Mouse (Mus musculus) neural tube, embryonic 11.5 days (tissue): ENCODE data around the gene Olfr47. TPM values are rescaled to one million over a fixed set of nuclear protein-coding genes. Genes with fewer than 3 reads are reported as not detected.

ENCODE experiments used
- polyA plus RNA-seq: library from polyadenylated mRNA; unstranded; fragments of >200 nt; fragmentation: Nextera tagmentation; extraction: Ambion mirVana; gene quantifications from 2 replicates; pipeline ENCODE4 v1.2.1, GENCODE M21; 2014

Gene Olfr47
- polyA plus RNA-seq, 1 experiment from 2014 or later: not detected

Other genes starting within 250 kb of the Olfr47 start
- gene Olfr441, start 125.2 kb upstream of the Olfr47 start, polyA plus RNA-seq: not detected in 2 replicates
- not detected in 2 replicates for gene Olfr237-ps1, start 85.0 kb upstream of the Olfr47 start, polyA plus RNA-seq
- not detected in 2 replicates for gene Olfr437, start 68.2 kb upstream of the Olfr47 start, polyA plus RNA-seq
- not detected in 2 replicates for gene Olfr13, start 59.4 kb upstream of the Olfr47 start, polyA plus RNA-seq
- gene Olfr435, start 34.4 kb upstream of the Olfr47 start, polyA plus RNA-seq: not detected in 2 replicates
- gene Olfr434, start 18.5 kb upstream of the Olfr47 start, polyA plus RNA-seq: not detected in 2 replicates
- 2.6 and 3.0 TPM in 2 replicates for gene Arhgef5, start 34.1 kb downstream of the Olfr47 start, polyA plus RNA-seq
- not detected in 2 replicates for gene Nobox, start 78.0 kb downstream of the Olfr47 start, polyA plus RNA-seq